Mouse (Mus musculus): ENCODE results near the gene Ppp1r13l. TPM values are rescaled to one million over a fixed set of nuclear protein-coding genes. Genes with fewer than 3 reads are reported as not detected.

Gene Ppp1r13l
- total RNA-seq, 2 experiments from 2014 or later, result 0.57 to 1.8 TPM

DNA sequence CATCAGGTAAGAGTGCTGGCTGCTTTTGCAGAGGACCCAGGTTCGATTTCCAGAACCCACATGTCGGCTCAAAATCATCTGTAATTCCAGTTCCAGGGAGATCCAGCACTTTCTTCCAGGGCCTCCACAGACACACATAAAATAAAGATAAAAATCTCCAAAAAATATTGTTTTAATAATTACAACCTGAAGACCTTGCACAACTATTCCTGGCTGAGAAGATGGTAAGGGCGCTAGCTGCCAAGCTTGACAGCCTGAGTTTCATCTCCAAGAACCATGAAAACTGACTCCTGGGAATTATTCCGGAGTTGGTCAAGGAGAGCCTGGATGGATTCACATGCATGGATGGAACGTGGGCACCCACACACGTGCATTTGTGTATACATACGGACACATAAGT lies 44.9 kb downstream of the Ppp1r13l start, which contains the start of gene Ckm:
TSS of gene Ckm (plus strand) at position 301 of the 400 bp plus-strand sequence.
- no peak for ATAC-seq (replicated peaks; ENCODE audit: poor library complexity, severe bottlenecking)

- ATAC-seq (replicated peaks; ENCODE audit: poor library complexity, severe bottlenecking), result peak; percentile 92
These were observed 45.9 kb downstream of the Ppp1r13l start for GRCm38 (mm10) chr7:19405417-19405816.

DNA sequence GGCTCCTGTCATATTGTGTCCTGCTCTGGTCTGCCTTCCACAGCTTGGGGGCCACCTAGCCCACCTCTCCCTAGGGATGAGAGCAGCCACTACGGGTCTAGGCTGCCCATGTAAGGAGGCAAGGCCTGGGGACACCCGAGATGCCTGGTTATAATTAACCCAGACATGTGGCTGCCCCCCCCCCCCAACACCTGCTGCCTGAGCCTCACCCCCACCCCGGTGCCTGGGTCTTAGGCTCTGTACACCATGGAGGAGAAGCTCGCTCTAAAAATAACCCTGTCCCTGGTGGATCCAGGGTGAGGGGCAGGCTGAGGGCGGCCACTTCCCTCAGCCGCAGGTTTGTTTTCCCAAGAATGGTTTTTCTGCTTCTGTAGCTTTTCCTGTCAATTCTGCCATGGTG lies 50.2 kb downstream of the Ppp1r13l start:
- no peak for ATAC-seq (replicated peaks; ENCODE audit: poor library complexity, severe bottlenecking)

DNA sequence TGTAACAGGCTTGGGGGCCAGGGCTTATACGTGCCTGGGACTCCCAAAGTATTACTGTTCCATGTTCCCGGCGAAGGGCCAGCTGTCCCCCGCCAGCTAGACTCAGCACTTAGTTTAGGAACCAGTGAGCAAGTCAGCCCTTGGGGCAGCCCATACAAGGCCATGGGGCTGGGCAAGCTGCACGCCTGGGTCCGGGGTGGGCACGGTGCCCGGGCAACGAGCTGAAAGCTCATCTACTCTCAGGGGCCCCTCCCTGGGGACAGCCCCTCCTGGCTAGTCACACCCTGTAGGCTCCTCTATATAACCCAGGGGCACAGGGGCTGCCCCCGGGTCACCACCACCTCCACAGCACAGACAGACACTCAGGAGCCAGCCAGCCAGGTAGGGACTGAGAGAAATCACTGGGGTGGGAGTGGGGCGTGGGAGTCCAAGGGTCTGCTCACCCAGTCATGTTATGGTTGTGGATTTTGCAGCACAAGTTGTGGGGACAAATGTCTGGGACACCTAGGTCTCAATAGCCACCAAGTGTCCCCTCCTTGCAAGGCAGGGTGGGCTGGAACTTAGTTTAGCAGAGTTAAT lies 51.3 kb downstream of the Ppp1r13l start:
- no peak for ATAC-seq (replicated peaks; ENCODE audit: poor library complexity, severe bottlenecking)

DNA sequence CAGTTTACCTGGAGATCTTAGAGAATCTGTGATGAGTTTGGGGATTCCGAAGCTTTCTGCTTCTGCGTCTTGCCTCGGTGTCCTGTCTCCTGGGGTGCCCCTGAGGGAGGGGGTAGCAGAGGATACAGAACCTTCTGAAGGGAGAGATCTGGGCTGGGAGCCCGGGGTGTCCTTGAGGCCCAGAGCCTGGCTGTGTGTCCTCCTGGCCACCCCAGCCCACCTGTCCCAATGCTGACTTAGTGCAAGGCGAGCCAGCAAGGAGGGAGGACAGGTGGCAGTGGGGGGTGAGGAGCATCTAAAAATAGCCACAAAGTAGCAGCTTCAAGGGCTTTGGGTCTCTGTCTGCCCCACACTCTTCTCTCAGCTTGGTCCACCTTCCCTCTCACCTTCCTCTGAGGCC lies 52.2 kb downstream of the Ppp1r13l start:
- ATAC-seq (replicated peaks; ENCODE audit: poor library complexity, severe bottlenecking), result no peak

GRCm38 (mm10) chr7:19413525-19413924 lies 54.0 kb downstream of the Ppp1r13l start:
- ATAC-seq (replicated peaks; ENCODE audit: poor library complexity, severe bottlenecking), result no peak

GRCm38 (mm10) chr7:19416590-19416989 lies 57.0 kb downstream of the Ppp1r13l start:
- ATAC-seq (replicated peaks; ENCODE audit: poor library complexity, severe bottlenecking), result peak; percentile 43

DNA sequence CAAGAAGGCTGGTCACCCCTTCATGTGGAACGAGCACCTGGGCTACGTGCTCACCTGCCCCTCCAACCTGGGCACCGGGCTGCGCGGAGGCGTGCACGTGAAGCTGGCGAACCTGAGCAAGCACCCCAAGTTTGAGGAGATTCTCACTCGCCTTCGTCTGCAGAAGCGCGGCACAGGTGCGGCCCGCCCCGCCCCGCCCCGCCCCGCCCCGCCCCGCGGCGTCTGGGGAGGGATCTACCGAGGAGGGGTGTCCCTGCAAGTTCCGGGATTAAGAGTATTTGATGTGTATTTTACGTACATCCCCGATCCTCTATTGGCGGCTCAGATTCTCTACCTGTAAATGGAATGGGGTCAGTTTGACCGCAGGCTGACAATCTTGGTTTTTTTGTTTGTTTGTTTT lies 60.6 kb downstream of the Ppp1r13l start:
- no peak for ATAC-seq (replicated peaks; ENCODE audit: poor library complexity, severe bottlenecking)

DNA sequence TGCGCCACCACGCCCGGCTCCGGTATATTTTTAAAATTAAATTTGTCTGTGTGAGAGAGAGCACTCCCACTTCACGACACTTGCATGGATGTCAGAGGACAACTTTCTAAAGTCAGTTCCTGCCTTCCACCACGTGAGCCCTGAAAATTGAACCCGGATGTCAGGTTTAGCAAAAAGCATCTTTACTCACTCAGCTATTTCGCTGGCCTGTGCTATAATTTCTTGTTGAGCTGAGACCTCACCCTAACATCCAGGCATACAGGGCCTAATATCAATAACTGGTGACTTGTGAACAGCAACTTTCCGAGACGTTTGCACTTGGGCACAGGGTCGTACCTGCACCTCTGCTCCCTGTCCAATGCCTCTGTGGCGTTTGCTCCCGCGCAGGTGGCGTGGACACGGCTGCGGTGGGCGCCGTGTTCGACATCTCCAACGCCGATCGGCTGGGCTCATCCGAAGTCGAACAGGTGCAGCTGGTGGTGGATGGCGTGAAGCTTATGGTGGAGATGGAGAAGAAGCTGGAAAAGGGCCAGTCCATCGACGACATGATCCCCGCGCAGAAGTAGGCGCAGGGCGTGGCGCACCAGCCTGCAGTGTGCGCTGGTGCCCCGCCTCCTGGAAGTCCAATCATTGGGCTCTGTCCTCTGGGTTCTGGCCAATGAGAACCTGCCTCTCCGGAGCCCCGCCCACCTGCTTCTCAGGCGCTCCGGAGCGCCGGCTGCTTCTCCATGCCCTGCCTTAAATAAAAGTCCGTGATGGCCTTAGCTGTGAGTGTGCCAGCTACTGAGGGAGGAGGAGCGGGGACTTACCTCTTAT lies 61.5 kb downstream of the Ppp1r13l start:
- ATAC-seq (replicated peaks; ENCODE audit: poor library complexity, severe bottlenecking), result peak; percentile 92

DNA sequence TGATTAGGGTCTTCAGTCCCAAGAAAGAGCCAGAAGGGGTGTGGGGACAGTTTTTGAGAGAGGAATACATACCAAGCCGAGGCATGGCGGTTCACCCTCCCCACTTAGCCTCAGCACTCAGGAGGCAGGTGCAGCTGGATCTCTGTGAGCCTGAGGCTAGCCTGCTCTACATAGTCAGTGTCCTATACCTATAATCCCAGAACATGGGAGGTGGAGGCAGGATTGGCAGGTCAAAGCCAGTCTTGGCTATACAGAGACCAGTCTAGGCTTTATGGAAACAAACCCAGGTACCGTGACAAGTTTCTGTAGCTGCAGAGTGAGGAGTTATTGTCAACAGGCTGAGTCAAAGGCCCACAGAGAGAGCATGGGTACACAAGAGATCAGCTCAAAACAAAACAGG lies 63.5 kb downstream of the Ppp1r13l start:
- ATAC-seq (replicated peaks; ENCODE audit: poor library complexity, severe bottlenecking), result no peak

- no peak for ATAC-seq (replicated peaks; ENCODE audit: poor library complexity, severe bottlenecking)
These were observed 64.5 kb downstream of the Ppp1r13l start for GRCm38 (mm10) chr7:19424051-19424450.

DNA sequence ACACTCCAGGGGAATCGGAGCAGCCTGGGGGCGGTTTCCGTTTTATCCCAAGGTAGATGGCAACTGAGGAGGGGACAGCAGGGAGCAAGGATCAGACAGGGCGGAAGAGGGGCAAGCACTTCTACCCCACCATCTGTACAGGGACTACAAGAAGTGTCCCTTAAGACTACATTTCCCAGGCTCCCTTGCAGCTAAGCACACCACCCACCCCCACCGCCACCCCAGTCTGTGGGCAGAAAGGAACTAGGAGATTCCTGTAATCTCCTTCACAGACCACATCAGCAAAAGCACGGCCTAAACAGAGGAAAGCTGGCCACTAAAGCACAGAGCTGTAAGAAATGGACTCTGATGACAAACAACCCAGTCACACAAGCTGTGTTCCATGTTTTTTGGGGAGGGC lies 66.8 kb downstream of the Ppp1r13l start:
- no peak for ATAC-seq (replicated peaks; ENCODE audit: poor library complexity, severe bottlenecking)

GRCm38 (mm10) chr7:19426888-19427287 lies 67.3 kb downstream of the Ppp1r13l start:
- ATAC-seq (replicated peaks; ENCODE audit: poor library complexity, severe bottlenecking), result no peak

Other genes with a start within 250 kb of the Ppp1r13l start
- 0.71 TPM in 1 of 2 replicates, not detected in the other for gene Gm4969, start 241.4 kb upstream of the Ppp1r13l start, total RNA-seq (2014; fragmentation: Nextera tagmentation)
- 0.05 TPM in 1 of 2 replicates, not detected in the other for gene Gm4969, start 241.4 kb upstream of the Ppp1r13l start, total RNA-seq (2017)
- gene Fbxo46, start 239.9 kb upstream of the Ppp1r13l start, total RNA-seq (2014; fragmentation: Nextera tagmentation), result 3.1 and 4.9 TPM in 2 replicates
- gene Fbxo46, start 239.9 kb upstream of the Ppp1r13l start, total RNA-seq (2017), result 4.7 and 5.4 TPM in 2 replicates
- 4.2 and 12.0 TPM in 2 replicates for gene Qpctl, start 210.5 kb upstream of the Ppp1r13l start, total RNA-seq (2014; fragmentation: Nextera tagmentation)
- 4.9 and 5.0 TPM in 2 replicates for gene Qpctl, start 210.5 kb upstream of the Ppp1r13l start, total RNA-seq (2017)
- 91.5 and 121 TPM in 2 replicates for gene Snrpd2, start 210.0 kb upstream of the Ppp1r13l start, total RNA-seq (2014; fragmentation: Nextera tagmentation)
- 83.2 and 158 TPM in 2 replicates for gene Snrpd2, start 210.0 kb upstream of the Ppp1r13l start, total RNA-seq (2017)
- not detected in 2 replicates for gene Gipr, start 193.6 kb upstream of the Ppp1r13l start, total RNA-seq (2014; fragmentation: Nextera tagmentation)
- gene Gipr, start 193.6 kb upstream of the Ppp1r13l start, total RNA-seq (2017), result 0.26 TPM in 1 of 2 replicates, not detected in the other
- gene Eml2, start 183.3 kb upstream of the Ppp1r13l start, total RNA-seq (2014; fragmentation: Nextera tagmentation), result 4.1 and 18.1 TPM in 2 replicates
- 10.4 and 22.7 TPM in 2 replicates for gene Eml2, start 183.3 kb upstream of the Ppp1r13l start, total RNA-seq (2017)
- not detected in 2 replicates for gene Gpr4, start 147.2 kb upstream of the Ppp1r13l start, total RNA-seq (2014; fragmentation: Nextera tagmentation)
- not detected in 2 replicates for gene Gpr4, start 147.2 kb upstream of the Ppp1r13l start, total RNA-seq (2017)
- 20.7 and 35.1 TPM in 2 replicates for gene Opa3, start 131.4 kb upstream of the Ppp1r13l start, total RNA-seq (2014; fragmentation: Nextera tagmentation)
- gene Opa3, start 131.4 kb upstream of the Ppp1r13l start, total RNA-seq (2017), result 14.6 and 18.3 TPM in 2 replicates
- gene Vasp, start 87.9 kb upstream of the Ppp1r13l start, total RNA-seq (2014; fragmentation: Nextera tagmentation), result 60.7 and 70.5 TPM in 2 replicates
- 52.8 and 63.3 TPM in 2 replicates for gene Vasp, start 87.9 kb upstream of the Ppp1r13l start, total RNA-seq (2017)
- not detected in 2 replicates for gene Ppm1n, start 79.7 kb upstream of the Ppp1r13l start, total RNA-seq (2014; fragmentation: Nextera tagmentation)
- not detected in 2 replicates for gene Ppm1n, start 79.7 kb upstream of the Ppp1r13l start, total RNA-seq (2017)
- not detected in 2 replicates for gene Rtn2, start 77.1 kb upstream of the Ppp1r13l start, total RNA-seq (2014; fragmentation: Nextera tagmentation)
- not detected in 2 replicates for gene Rtn2, start 77.1 kb upstream of the Ppp1r13l start, total RNA-seq (2017)
- gene Fosb, start 49.7 kb upstream of the Ppp1r13l start, total RNA-seq (2014; fragmentation: Nextera tagmentation), result 8.1 and 13.7 TPM in 2 replicates
- 19.3 and 24.4 TPM in 2 replicates for gene Fosb, start 49.7 kb upstream of the Ppp1r13l start, total RNA-seq (2017)
- 12.4 and 42.8 TPM in 2 replicates for gene Ercc1, start 15.0 kb upstream of the Ppp1r13l start, total RNA-seq (2014; fragmentation: Nextera tagmentation)
- gene Ercc1, start 15.0 kb upstream of the Ppp1r13l start, total RNA-seq (2017), result 29.4 and 34.9 TPM in 2 replicates
- 20.3 and 26.1 TPM in 2 replicates for gene Cd3eap, start 266 bp upstream of the Ppp1r13l start, total RNA-seq (2014; fragmentation: Nextera tagmentation)
- 23.2 and 39.9 TPM in 2 replicates for gene Cd3eap, start 266 bp upstream of the Ppp1r13l start, total RNA-seq (2017)
- gene Ercc2, start 22.3 kb downstream of the Ppp1r13l start, total RNA-seq (2014; fragmentation: Nextera tagmentation), result 10.7 and 26.9 TPM in 2 replicates
- gene Ercc2, start 22.3 kb downstream of the Ppp1r13l start, total RNA-seq (2017), result 29.8 and 31.9 TPM in 2 replicates
- not detected in 2 replicates for gene Klc3, start 44.4 kb downstream of the Ppp1r13l start, total RNA-seq (2014; fragmentation: Nextera tagmentation)
- not detected in 2 replicates for gene Klc3, start 44.4 kb downstream of the Ppp1r13l start, total RNA-seq (2017)
- gene Ckm, start 45.0 kb downstream of the Ppp1r13l start, total RNA-seq (2014; fragmentation: Nextera tagmentation), result 0.85 TPM in 1 of 2 replicates, not detected in the other
- gene Ckm, start 45.0 kb downstream of the Ppp1r13l start, total RNA-seq (2017), result 1.5 and 3.0 TPM in 2 replicates
- 9.1 and 10.8 TPM in 2 replicates for gene Mark4, start 99.1 kb downstream of the Ppp1r13l start, total RNA-seq (2014; fragmentation: Nextera tagmentation)
- gene Mark4, start 99.1 kb downstream of the Ppp1r13l start, total RNA-seq (2017), result 2.5 and 3.8 TPM in 2 replicates
- 1.0 and 2.5 TPM in 2 replicates for gene Exoc3l2, start 103.6 kb downstream of the Ppp1r13l start, total RNA-seq (2014; fragmentation: Nextera tagmentation)
- 0.95 TPM in 1 of 2 replicates, not detected in the other for gene Exoc3l2, start 103.6 kb downstream of the Ppp1r13l start, total RNA-seq (2017)
- 3.1 and 4.5 TPM in 2 replicates for gene Bloc1s3, start 148.6 kb downstream of the Ppp1r13l start, total RNA-seq (2014; fragmentation: Nextera tagmentation)
- 0.60 and 1.0 TPM in 2 replicates for gene Bloc1s3, start 148.6 kb downstream of the Ppp1r13l start, total RNA-seq (2017)
- 75.3 and 83.4 TPM in 2 replicates for gene Trappc6a, start 148.6 kb downstream of the Ppp1r13l start, total RNA-seq (2014; fragmentation: Nextera tagmentation)
- 28.2 and 30.6 TPM in 2 replicates for gene Trappc6a, start 148.6 kb downstream of the Ppp1r13l start, total RNA-seq (2017)
- not detected in 2 replicates for gene Nkpd1, start 158.1 kb downstream of the Ppp1r13l start, total RNA-seq (2014; fragmentation: Nextera tagmentation)
- not detected in 2 replicates for gene Nkpd1, start 158.1 kb downstream of the Ppp1r13l start, total RNA-seq (2017)
- gene Ppp1r37, start 203.3 kb downstream of the Ppp1r13l start, total RNA-seq (2014; fragmentation: Nextera tagmentation), result 29.7 and 32.3 TPM in 2 replicates
- 11.9 and 17.8 TPM in 2 replicates for gene Ppp1r37, start 203.3 kb downstream of the Ppp1r13l start, total RNA-seq (2017)
- 3.9 and 7.0 TPM in 2 replicates for gene Zfp296, start 217.5 kb downstream of the Ppp1r13l start, total RNA-seq (2014; fragmentation: Nextera tagmentation)
- 3.8 and 3.9 TPM in 2 replicates for gene Zfp296, start 217.5 kb downstream of the Ppp1r13l start, total RNA-seq (2017)
- gene Gemin7, start 217.8 kb downstream of the Ppp1r13l start, total RNA-seq (2014; fragmentation: Nextera tagmentation), result 66.1 and 70.9 TPM in 2 replicates
- gene Gemin7, start 217.8 kb downstream of the Ppp1r13l start, total RNA-seq (2017), result 37.8 and 44.3 TPM in 2 replicates
- 24.2 and 40.8 TPM in 2 replicates for gene Clasrp, start 244.7 kb downstream of the Ppp1r13l start, total RNA-seq (2014; fragmentation: Nextera tagmentation)
- 19.6 TPM in 2 replicates for gene Clasrp, start 244.7 kb downstream of the Ppp1r13l start, total RNA-seq (2017)

Data from granulocyte monocyte progenitor cell, adult 5-6 weeks (primary cell).